8 mouse cellular contexts compared by ENCODE assay signal in the genomic region with DNA sequence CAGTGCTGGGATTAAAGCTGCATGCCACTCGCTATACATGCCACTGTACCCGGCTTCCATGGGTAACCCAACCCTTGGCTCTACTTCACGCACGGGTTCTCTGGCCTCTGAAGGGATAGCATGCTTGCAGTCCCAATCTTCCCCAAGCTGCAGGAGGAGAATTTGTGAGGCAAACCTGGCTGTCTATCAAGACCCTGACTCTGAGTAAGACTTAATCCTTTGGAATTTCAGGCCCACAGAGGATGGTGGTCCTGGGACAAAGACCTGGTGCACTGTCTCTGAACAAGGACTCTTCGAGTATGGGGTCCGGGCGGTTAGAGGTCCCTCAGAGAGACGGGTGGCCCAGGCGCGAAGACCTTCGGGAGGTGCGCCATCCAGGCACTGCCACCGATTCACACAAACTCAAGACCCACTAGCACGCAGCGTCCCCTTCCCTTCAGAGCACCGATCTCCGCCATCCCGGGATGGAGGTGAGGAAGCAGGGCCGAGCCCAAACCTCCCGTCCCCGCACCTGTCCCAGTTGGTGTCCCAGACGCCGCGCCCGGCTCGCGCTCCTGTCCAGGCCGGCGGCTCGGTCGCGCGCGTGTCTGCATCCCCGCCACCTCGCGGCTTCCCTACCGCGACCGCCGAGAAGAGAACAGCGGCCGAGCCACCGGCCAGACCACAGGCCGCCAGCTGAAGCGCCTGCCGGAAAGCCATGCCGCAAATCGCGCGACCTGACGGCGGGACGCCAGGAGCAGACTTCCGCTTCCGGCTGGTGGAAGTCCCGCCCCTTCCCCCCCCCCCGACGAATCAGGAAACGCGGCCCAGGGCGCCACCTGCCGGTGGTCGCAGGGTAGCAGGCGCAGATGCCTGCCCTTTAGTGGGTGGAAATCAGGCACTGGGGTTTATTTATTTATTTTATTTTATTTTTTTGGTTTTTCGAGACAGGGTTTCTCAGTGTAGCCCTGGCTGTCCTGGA. TPM values are rescaled to one million over a fixed set of nuclear protein-coding genes. Genes with fewer than 3 reads are reported as not detected.
A peak's percentile ranks its signal among the peaks of the same experiment; 100 is the strongest.
DNase-seq lines count a peak whose midpoint lies in the region; ATAC-seq lines count a peak whose summit lies in the region.

A gene (minus strand): TSS at position 773 of the 961 bp plus-strand sequence.

- no peaks in the 10 kb centered on the region for H3K4me1 ChIP-seq in hindbrain, embryonic 11.5 days (replicated peaks; ENCODE audit: control insufficient read depth, insufficient read depth, low read length)

- DNase-seq in MN1 (ENCODE audit: low spot score): peak; percentile 94
- DNase-seq in cerebellum, adult 9-10 months: peak; percentile 88
- peak; percentile 23 to 90 for DNase-seq in frontal cortex, adult 2 months (ENCODE audit: extremely low spot score in 1 of 2, low spot score in 1 of 2)
- DNase-seq in hindbrain, embryonic 11.5 days (ENCODE audit: low spot score): peak; percentile 97
- DNase-seq in layer of hippocampus, postnatal 10 days (ENCODE audit: low spot score in 2 of 2): peak; percentile 93 to 94
- peak; percentile 93 for DNase-seq in lung, postnatal 10 days
- peak; percentile 88 for DNase-seq in ovary, postnatal 36 days (ENCODE audit: low spot score)
- peak; percentile 86 for DNase-seq in thymus, postnatal 25 days

- WGBS in hindbrain, embryonic 11.5 days: under 1% methylated on average over 62 of the region's 66 CpGs

- ATAC-seq in hindbrain, embryonic 11.5 days (ENCODE audit: low FRiP score): peak; percentile 92

- H3K4me2 ChIP-seq in hindbrain, embryonic 11.5 days (replicated peaks; ENCODE audit: low read depth, low read length): peak within 1 kb of the TSS; percentile 93

- peak within 1 kb of the TSS; percentile 97 for H3K4me3 ChIP-seq in hindbrain, embryonic 11.5 days (ENCODE audit: low read depth, low read length)

- no peaks in the 10 kb centered on the region for H3K9me3 ChIP-seq in hindbrain, embryonic 11.5 days (ENCODE audit: control insufficient read depth, low read length)

- H3K9ac ChIP-seq in hindbrain, embryonic 11.5 days (ENCODE audit: low read depth, low read length): peak within 1 kb of the TSS; percentile 93

- H3K36me3 ChIP-seq in hindbrain, embryonic 11.5 days (ENCODE audit: control insufficient read depth, insufficient read depth, low read length): peaks cover 12% of the 10 kb centered on the region; the same call in 1 of the 2 replicates

- peak within 1 kb of the TSS; percentile 24; the same call in 1 of the 2 replicates for H3K27ac ChIP-seq in hindbrain, embryonic 11.5 days (ENCODE audit: low read depth, low read length)

- no peaks in the 10 kb centered on the region for H3K27me3 ChIP-seq in hindbrain, embryonic 11.5 days (ENCODE audit: control insufficient read depth, insufficient read depth, low read length)

RNA-seq across cellular contexts. Expression of the gene that starts here (rescaled TPM):
- 48.7 and 51.8 TPM in 2 replicates for polyA plus RNA-seq in frontal cortex, adult 2 months (2012; rRNA removed)
- polyA plus RNA-seq in hindbrain, embryonic 11.5 days (2014; fragmentation: Nextera tagmentation; extraction: Ambion mirVana): 88.9 and 94.3 TPM in 2 replicates
- total RNA-seq in layer of hippocampus, postnatal 10 days (2021): 10 to 100 TPM; 66.2 to 73.7 TPM

Comparison
In these comparisons a context has a peak if more than half of its experiments do, and no peak if none do; other contexts are left out.
1. Peak in every context shown above with its lines: DNase-seq, ATAC-seq, H3K4me3 ChIP-seq and H3K27ac ChIP-seq.